Mouse (Mus musculus): ENCODE data around the gene Gm17267. TPM values are rescaled to one million over a fixed set of nuclear protein-coding genes. Genes with fewer than 3 reads are reported as not detected.
"Not testable (repeated sequence)": the region's sequence is repeated elsewhere in the genome, so short reads cannot be mapped to it uniquely, and the experiment has no call there.

The Gm17267 gene
- not detected in 2 replicates for polyA plus RNA-seq (2016; fragmentation: Nextera tagmentation; extraction: Ambion mirVana)

DNA sequence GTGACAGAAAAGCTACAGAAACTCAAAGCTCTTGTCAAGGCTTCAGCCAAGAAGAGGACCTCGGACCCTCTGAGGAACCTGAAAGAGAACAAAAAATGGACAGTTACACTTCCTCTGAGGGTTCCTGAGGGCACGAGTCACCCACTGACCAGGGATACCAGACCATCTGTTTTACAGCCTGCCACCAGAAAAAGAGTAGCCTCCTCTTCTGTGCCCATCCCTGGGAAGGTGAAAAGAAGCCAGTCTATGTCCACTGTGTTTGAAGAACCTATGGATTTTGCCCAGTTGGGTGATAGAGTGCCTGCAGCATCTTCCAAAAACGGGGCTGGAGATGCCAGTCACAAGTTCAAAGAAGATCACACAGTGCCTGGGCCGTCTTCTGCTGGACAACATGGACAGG lies at the start of gene Gm17267:
Gm17267 (plus strand) TSS at position 301 of the 400 bp plus-strand sequence.
- H3K4me3 ChIP-seq (replicated peaks); H3K4me2 ChIP-seq; H3K4me1 ChIP-seq (replicated peaks); H3K36me3 ChIP-seq; H3K9ac ChIP-seq (replicated peaks); H3K9me3 ChIP-seq; ATAC-seq (ENCODE audit: insufficient number of reproducible peaks, insufficient read depth, low FRiP score, low TSS enrichment, low read depth); H3K27ac ChIP-seq; H3K27me3 ChIP-seq: not testable (repeated sequence)
- no CpG with 5 or more reads among the region's 4 CpGs for WGBS
